Mouse (Mus musculus): ENCODE measurements at regions not wholly inside any gene's neighbourhood (a gene's known extent, or its start where the extent isn't known, plus 50 kb on each side); places are given as distances from the start of the nearest gene placed in this dataset.

- DNase-seq = no peak
Observed at GRCm38 (mm10) chr13:41694749-41695419, 89.2 kb downstream of the Tmem170b start.

GRCm38 (mm10) chr13:41696767-41697445, 91.2 kb downstream of the Tmem170b start:
- DNase-seq = no peak

GRCm38 (mm10) chr13:41701345-41701744, 95.6 kb downstream of the Tmem170b start:
- DNase-seq = no peak

GRCm38 (mm10) chr13:41701829-41702231, 96.1 kb downstream of the Tmem170b start:
- no peak for DNase-seq

GRCm38 (mm10) chr13:41703196-41703595, 97.5 kb downstream of the Tmem170b start:
- no peak for DNase-seq

GRCm38 (mm10) chr13:41703618-41704017, 97.9 kb downstream of the Tmem170b start:
- DNase-seq = no peak

GRCm38 (mm10) chr13:41704806-41705205, 99.1 kb downstream of the Tmem170b start:
- DNase-seq = no peak

GRCm38 (mm10) chr13:41705636-41706035, 99.9 kb downstream of the Tmem170b start:
- DNase-seq = no peak

GRCm38 (mm10) chr13:41707811-41708210, 102.1 kb downstream of the Tmem170b start:
- DNase-seq = no peak

- no peak for DNase-seq
Observed at GRCm38 (mm10) chr13:41709071-41709470, 103.4 kb downstream of the Tmem170b start.

GRCm38 (mm10) chr13:41709475-41710227, 103.9 kb downstream of the Tmem170b start:
- peak; percentile 90 for DNase-seq

GRCm38 (mm10) chr13:41712616-41713015, 106.9 kb downstream of the Tmem170b start:
- no peak for DNase-seq
